Mouse (Mus musculus): ENCODE data around the gene Urm1.
"Not testable (repeated sequence)": the region's sequence is repeated elsewhere in the genome, so short reads cannot be mapped to it uniquely, and the experiment has no call there.

Urm1 gene

GRCm38 (mm10) chr2:29820025-29820817, at the start of gene Urm1:
TSS of gene Urm1 (plus strand) at chr2:29820075.
- DNase-seq (ENCODE audit: low read depth, low spot score) = no peak

- DNase-seq (ENCODE audit: low read depth, low spot score) = no peak
Measured at GRCm38 (mm10) chr2:29770162-29770561, 49.7 kb upstream of the Urm1 start.

GRCm38 (mm10) chr2:29771611-29772461, 48.0 kb upstream of the Urm1 start:
- no peak for DNase-seq (ENCODE audit: low read depth, low spot score)

GRCm38 (mm10) chr2:29773323-29773722, 46.6 kb upstream of the Urm1 start:
- no peak for DNase-seq (ENCODE audit: low read depth, low spot score)

GRCm38 (mm10) chr2:29781256-29781655, 38.6 kb upstream of the Urm1 start:
- not testable (repeated sequence) for DNase-seq (ENCODE audit: low read depth, low spot score)

- no peak for DNase-seq (ENCODE audit: low read depth, low spot score)
Measured at GRCm38 (mm10) chr2:29784290-29784689, 35.6 kb upstream of the Urm1 start.

- DNase-seq (ENCODE audit: low read depth, low spot score) = peak; percentile 89
Measured at GRCm38 (mm10) chr2:29787104-29787917, 32.6 kb upstream of the Urm1 start, which contains the start of gene Coq4. TSS of gene Coq4 (plus strand) at chr2:29787493.

- peak; percentile 69 for DNase-seq (ENCODE audit: low read depth, low spot score)
Measured at GRCm38 (mm10) chr2:29787937-29788681, 31.8 kb upstream of the Urm1 start, which contains the start of gene Trub2. TSS of gene Trub2 (minus strand) at chr2:29788502.

GRCm38 (mm10) chr2:29792772-29793487, 26.9 kb upstream of the Urm1 start:
- no peak for DNase-seq (ENCODE audit: low read depth, low spot score)

- DNase-seq (ENCODE audit: low read depth, low spot score) = peak; percentile 66
Measured at GRCm38 (mm10) chr2:29802075-29802826, 17.6 kb upstream of the Urm1 start, which contains the start of gene Slc27a4. TSS of gene Slc27a4 (plus strand) at chr2:29802634.

- no peak for DNase-seq (ENCODE audit: low read depth, low spot score)
Measured at GRCm38 (mm10) chr2:29802827-29803201, 17.1 kb upstream of the Urm1 start.

GRCm38 (mm10) chr2:29803400-29803831, 16.5 kb upstream of the Urm1 start:
- no peak for DNase-seq (ENCODE audit: low read depth, low spot score)

GRCm38 (mm10) chr2:29815678-29816371, 4.0 kb upstream of the Urm1 start:
- DNase-seq (ENCODE audit: low read depth, low spot score) = no peak

GRCm38 (mm10) chr2:29817426-29818232, 2.2 kb upstream of the Urm1 start:
- DNase-seq (ENCODE audit: low read depth, low spot score) = peak; percentile 62

GRCm38 (mm10) chr2:29819363-29819762, 512 bp upstream of the Urm1 start:
- DNase-seq (ENCODE audit: low read depth, low spot score) = no peak

- no peak for DNase-seq (ENCODE audit: low read depth, low spot score)
Measured at GRCm38 (mm10) chr2:29826318-29826925, 6.5 kb downstream of the Urm1 start.

- DNase-seq (ENCODE audit: low read depth, low spot score) = peak; percentile 93
Measured at GRCm38 (mm10) chr2:29826926-29827708, 7.2 kb downstream of the Urm1 start.
